Mouse (Mus musculus): ENCODE results near the gene Pam. TPM values are rescaled to one million over a fixed set of nuclear protein-coding genes. Genes with fewer than 3 reads are reported as not detected.

The Pam gene
- polyA plus RNA-seq, 1 experiment from 2014 or later, result 65.9 TPM

DNA sequence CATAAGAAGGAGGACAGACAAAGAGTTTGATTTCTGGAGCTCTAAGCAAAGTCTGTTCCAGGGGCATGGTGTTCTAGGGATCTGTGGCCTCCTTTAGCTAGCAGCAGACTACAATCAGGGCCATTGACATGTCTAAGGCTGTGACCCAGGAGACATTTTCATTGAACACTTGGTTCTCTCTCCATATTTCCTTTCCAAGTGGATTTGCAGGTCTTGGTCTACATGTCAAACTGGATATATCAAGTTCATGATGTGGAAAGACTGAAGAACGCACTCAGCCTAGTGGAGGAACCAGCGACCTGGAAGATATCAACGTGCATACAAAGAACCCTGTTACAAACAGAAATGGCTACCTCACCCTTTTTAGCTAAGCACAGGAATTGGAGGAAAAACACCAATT, 156.9 kb downstream of the Pam start:
- Histone ChIP-seq H3K27me3 (replicated peaks; ENCODE audit: control insufficient read depth, insufficient read depth, low read length) (no peaks in the 10 kb centered on the region), H3K4me3 (ENCODE audit: low read depth, low read length) (no peak overlapping the region), H3K4me2 (replicated peaks; ENCODE audit: low read depth) (no peak overlapping the region), H3K9ac (ENCODE audit: low read depth, low read length) (no peak overlapping the region), H3K27ac (ENCODE audit: low read depth, low read length) (no peak overlapping the region), H3K9me3 (ENCODE audit: control insufficient read depth) (no peaks in the 10 kb centered on the region), H3K4me1 (replicated peaks; ENCODE audit: control insufficient read depth, insufficient read depth, low read length) (no peaks in the 10 kb centered on the region), H3K36me3 (ENCODE audit: control insufficient read depth, insufficient read depth) (no peaks in the 10 kb centered on the region)
- no peak for ATAC-seq
- WGBS, result 91% methylated on average over 3 of the region's 3 CpGs
- TF ChIP-seq CTCF (IDR thresholded peaks at IDR 0.05; ENCODE audit: low read depth), result no peak

DNA sequence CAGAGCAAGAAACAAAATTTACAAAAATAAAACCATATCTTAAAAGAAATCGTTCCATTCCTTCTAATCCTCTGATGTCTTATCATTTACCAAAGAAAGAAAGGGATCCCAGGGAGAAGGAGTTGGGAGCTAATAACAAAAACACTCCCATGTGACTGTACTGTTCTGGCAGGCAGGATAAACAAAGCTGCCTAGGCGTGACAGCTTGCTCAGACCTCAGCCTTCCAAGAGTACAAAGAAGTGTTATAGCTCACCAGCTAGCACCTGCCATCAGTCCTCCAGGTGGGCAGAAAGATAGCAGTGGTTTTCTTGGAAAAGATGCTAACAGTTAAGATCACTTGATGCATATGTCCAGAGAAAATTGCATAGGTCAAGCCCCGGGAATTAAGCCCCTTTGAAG, 157.4 kb downstream of the Pam start:
- TF ChIP-seq CTCF (IDR thresholded peaks at IDR 0.05; ENCODE audit: low read depth), result no peak
- Histone ChIP-seq H3K9me3 (ENCODE audit: control insufficient read depth) (no peaks in the 10 kb centered on the region), H3K4me2 (replicated peaks; ENCODE audit: low read depth) (no peak overlapping the region), H3K27me3 (replicated peaks; ENCODE audit: control insufficient read depth, insufficient read depth, low read length) (no peaks in the 10 kb centered on the region), H3K36me3 (ENCODE audit: control insufficient read depth, insufficient read depth) (no peaks in the 10 kb centered on the region), H3K9ac (ENCODE audit: low read depth, low read length) (no peak overlapping the region), H3K4me1 (replicated peaks; ENCODE audit: control insufficient read depth, insufficient read depth, low read length) (no peaks in the 10 kb centered on the region), H3K27ac (ENCODE audit: low read depth, low read length) (no peak overlapping the region), H3K4me3 (ENCODE audit: low read depth, low read length) (no peak overlapping the region)
- WGBS, result 44% methylated on average over 3 of the region's 3 CpGs
- ATAC-seq, result no peak

- ATAC-seq, result no peak
- no peaks in the 10 kb centered on the region for H3K4me1 ChIP-seq (replicated peaks; ENCODE audit: control insufficient read depth, insufficient read depth, low read length)
These were observed 160.5 kb downstream of the Pam start for GRCm38 (mm10) chr1:97934940-97935339.

GRCm38 (mm10) chr1:97931220-97931619, 164.2 kb downstream of the Pam start:
- 91% methylated on average over 4 of the region's 4 CpGs for WGBS
- TF ChIP-seq CTCF (IDR thresholded peaks at IDR 0.05; ENCODE audit: low read depth), result no peak
- no peaks in the 10 kb centered on the region for H3K4me1 ChIP-seq (replicated peaks; ENCODE audit: control insufficient read depth, insufficient read depth, low read length)
- H3K36me3 ChIP-seq (ENCODE audit: control insufficient read depth, insufficient read depth), result no peaks in the 10 kb centered on the region
- H3K9me3 ChIP-seq (ENCODE audit: control insufficient read depth), result no peaks in the 10 kb centered on the region
- no peak overlapping the region for H3K27ac ChIP-seq (ENCODE audit: low read depth, low read length)
- no peak overlapping the region for H3K4me2 ChIP-seq (replicated peaks; ENCODE audit: low read depth)
- H3K27me3 ChIP-seq (replicated peaks; ENCODE audit: control insufficient read depth, insufficient read depth, low read length), result no peaks in the 10 kb centered on the region
- ATAC-seq, result no peak
- H3K4me3 ChIP-seq (ENCODE audit: low read depth, low read length), result no peak overlapping the region
- H3K9ac ChIP-seq (ENCODE audit: low read depth, low read length), result no peak overlapping the region

More at GRCm38 (mm10) chr1:97934940-97935339, 160.5 kb downstream of the Pam start:
- Histone ChIP-seq H3K27ac (ENCODE audit: low read depth, low read length) (no peak overlapping the region), H3K4me3 (ENCODE audit: low read depth, low read length) (no peak overlapping the region), H3K9ac (ENCODE audit: low read depth, low read length) (no peak overlapping the region), H3K4me2 (replicated peaks; ENCODE audit: low read depth) (no peak overlapping the region), H3K9me3 (ENCODE audit: control insufficient read depth) (no peaks in the 10 kb centered on the region), H3K36me3 (ENCODE audit: control insufficient read depth, insufficient read depth) (no peaks in the 10 kb centered on the region), H3K27me3 (replicated peaks; ENCODE audit: control insufficient read depth, insufficient read depth, low read length) (no peaks in the 10 kb centered on the region)
- no peak for TF ChIP-seq CTCF (IDR thresholded peaks at IDR 0.05; ENCODE audit: low read depth)

- TF ChIP-seq CTCF (IDR thresholded peaks at IDR 0.05; ENCODE audit: low read depth), result no peak
- Histone ChIP-seq H3K27me3 (replicated peaks; ENCODE audit: control insufficient read depth, insufficient read depth, low read length) (no peaks in the 10 kb centered on the region), H3K9me3 (ENCODE audit: control insufficient read depth) (no peaks in the 10 kb centered on the region), H3K9ac (ENCODE audit: low read depth, low read length) (no peak overlapping the region), H3K4me2 (replicated peaks; ENCODE audit: low read depth) (no peak overlapping the region), H3K4me3 (ENCODE audit: low read depth, low read length) (no peak overlapping the region), H3K4me1 (replicated peaks; ENCODE audit: control insufficient read depth, insufficient read depth, low read length) (no peaks in the 10 kb centered on the region), H3K36me3 (ENCODE audit: control insufficient read depth, insufficient read depth) (no peaks in the 10 kb centered on the region), H3K27ac (ENCODE audit: low read depth, low read length) (no peak overlapping the region)
- no peak for ATAC-seq
- WGBS, result 72% methylated on average over 4 of the region's 4 CpGs
These were observed 165.9 kb downstream of the Pam start for GRCm38 (mm10) chr1:97929415-97930028.

DNA sequence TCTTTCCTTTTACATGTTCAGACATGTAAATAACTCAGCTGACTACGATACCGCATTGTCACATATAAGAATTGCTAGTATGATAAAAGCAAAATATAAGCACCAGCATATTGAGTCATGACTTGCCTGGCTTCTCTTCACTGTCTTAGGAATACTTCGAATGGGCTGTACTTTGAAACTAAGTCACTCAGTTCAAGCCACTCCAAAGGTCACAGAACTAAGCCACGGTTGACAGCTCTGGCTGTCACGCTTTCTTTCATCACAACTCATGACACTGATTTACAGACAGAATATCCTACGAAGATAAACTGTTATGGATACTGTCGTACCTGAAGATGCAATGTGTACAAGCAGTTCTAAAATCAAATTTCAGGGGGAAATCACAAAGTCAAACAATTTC, 168.7 kb downstream of the Pam start:
- Histone ChIP-seq H3K4me1 (replicated peaks; ENCODE audit: control insufficient read depth, insufficient read depth, low read length) (no peaks in the 10 kb centered on the region), H3K27me3 (replicated peaks; ENCODE audit: control insufficient read depth, insufficient read depth, low read length) (no peaks in the 10 kb centered on the region), H3K9me3 (ENCODE audit: control insufficient read depth) (no peaks in the 10 kb centered on the region), H3K9ac (ENCODE audit: low read depth, low read length) (no peak overlapping the region), H3K4me2 (replicated peaks; ENCODE audit: low read depth) (no peak overlapping the region), H3K36me3 (ENCODE audit: control insufficient read depth, insufficient read depth) (no peaks in the 10 kb centered on the region), H3K27ac (ENCODE audit: low read depth, low read length) (peak overlapping the region; percentile 58; the same call in 1 of the 2 replicates), H3K4me3 (ENCODE audit: low read depth, low read length) (no peak overlapping the region)
- no peak for TF ChIP-seq CTCF (IDR thresholded peaks at IDR 0.05; ENCODE audit: low read depth)
- 62% methylated on average over 7 of the region's 7 CpGs for WGBS
- peak; percentile 97 for ATAC-seq
